Mouse (Mus musculus) lung, embryonic 14.5 days (tissue): ENCODE data around the gene Klhdc8a. TPM values are rescaled to one million over a fixed set of nuclear protein-coding genes. Genes with fewer than 3 reads are reported as not detected.

Source experiments
- ATAC-seq: fragments of 200-750 bp; cut with Nextera tagmentation; 2 replicates; pipeline ENCODE4 v1.8.0; 2017; ENCODE audit warnings: mild to moderate bottlenecking, moderate TSS enrichment, moderate library complexity; ENCODE audit not compliant: insufficient read depth
- DNase-seq: peaks from one replicate; pipeline ENCODE4 v3.0.0-alpha.2; 2015
- H3K27ac ChIP-seq: fragments of 300-500 bp; sonication (generic); 2 replicates; pipeline ENCODE4 v1.5.1; 2014; ENCODE audit warnings: low read depth, mild to moderate bottlenecking, moderate library complexity
- H3K27me3 ChIP-seq: fragments of 300-500 bp; sonication (generic); 2 replicates; pipeline ENCODE4 v1.6.1; 2014; ENCODE audit warnings: low read length, control low read depth; ENCODE audit not compliant: insufficient read depth
- H3K36me3 ChIP-seq: fragments of 300-500 bp; sonication (generic); 2 replicates; pipeline ENCODE4 v1.6.1; 2014; ENCODE audit warnings: control low read depth; ENCODE audit not compliant: insufficient read depth
- H3K4me1 ChIP-seq: fragments of 300-500 bp; sonication (generic); 2 replicates; pipeline ENCODE4 v1.6.1; 2014; ENCODE audit warnings: antibody characterized with exemption, control low read depth; ENCODE audit not compliant: insufficient read depth
- H3K4me2 ChIP-seq: fragments of 300-500 bp; sonication (generic); 2 replicates; pipeline ENCODE4 v1.6.1; 2014; ENCODE audit warnings: mild to moderate bottlenecking
- H3K4me3 ChIP-seq: fragments of 300-500 bp; sonication (generic); 2 replicates; pipeline ENCODE4 v1.5.1; 2014; ENCODE audit warnings: low read depth, low read length
- H3K9ac ChIP-seq: fragments of 300-500 bp; sonication (generic); 2 replicates; pipeline ENCODE4 v1.6.1; 2014
- H3K9me3 ChIP-seq: fragments of 300-500 bp; sonication (generic); 2 replicates; pipeline ENCODE4 v1.6.1; 2016; ENCODE audit warnings: low read depth, low read length, control low read depth
- CTCF ChIP-seq: IDR thresholded peaks from 2 replicates; pipeline ENCODE4 v1.5.1; 2016; ENCODE audit warnings: antibody characterized with exemption, low read depth
- WGBS: fragments of 180-500 bp; shearing (Covaris S2); extraction: QIAGEN DNeasy Blood & Tissue Kit; methylation state at CpG from one replicate; pipeline ENCODE4 v1.1.7; 2014; 5-methylcytosine and 5-hydroxymethylcytosine counted together
- polyA plus RNA-seq: library from polyadenylated mRNA; unstranded; fragments of >200 nt; fragmentation: Nextera tagmentation; extraction: Ambion mirVana; gene quantifications from 2 replicates; pipeline ENCODE4 v1.2.1, GENCODE M21; 2014

Gene Klhdc8a
- polyA plus RNA-seq, 1 experiment from 2014 or later: 0.46 TPM

- H3K36me3 ChIP-seq: no peaks in the 10 kb centered on the region
- H3K27ac ChIP-seq: peak overlapping the region; percentile 87; the same call in 1 of the 2 replicates
- no peak for TF ChIP-seq CTCF
- H3K4me1 ChIP-seq: peaks cover 17% of the 10 kb centered on the region
- no peaks in the 10 kb centered on the region for H3K9me3 ChIP-seq
- no peak overlapping the region for H3K4me3 ChIP-seq
- WGBS: 48% methylated on average over 11 of the region's 11 CpGs
- ATAC-seq: no peak
- no peaks in the 10 kb centered on the region for H3K27me3 ChIP-seq
- no peak overlapping the region for H3K9ac ChIP-seq
- DNase-seq: no peak
- no peak overlapping the region for H3K4me2 ChIP-seq
These were observed 7.3 kb upstream of the Klhdc8a start for GRCm38 (mm10) chr1:132290921-132291675.

- no peak for ATAC-seq
- no peak overlapping the region for H3K9ac ChIP-seq
- H3K4me2 ChIP-seq: no peak overlapping the region
- 43% methylated on average over 4 of the region's 4 CpGs for WGBS
- peak; percentile 19 for DNase-seq
- TF ChIP-seq CTCF: no peak
- H3K36me3 ChIP-seq: no peaks in the 10 kb centered on the region
- no peaks in the 10 kb centered on the region for H3K9me3 ChIP-seq
- peak overlapping the region; percentile 87 for H3K27ac ChIP-seq
- no peak overlapping the region for H3K4me3 ChIP-seq
- no peaks in the 10 kb centered on the region for H3K27me3 ChIP-seq
- H3K4me1 ChIP-seq: peaks cover 21% of the 10 kb centered on the region
These were observed 6.7 kb upstream of the Klhdc8a start for GRCm38 (mm10) chr1:132291706-132292105.

DNA sequence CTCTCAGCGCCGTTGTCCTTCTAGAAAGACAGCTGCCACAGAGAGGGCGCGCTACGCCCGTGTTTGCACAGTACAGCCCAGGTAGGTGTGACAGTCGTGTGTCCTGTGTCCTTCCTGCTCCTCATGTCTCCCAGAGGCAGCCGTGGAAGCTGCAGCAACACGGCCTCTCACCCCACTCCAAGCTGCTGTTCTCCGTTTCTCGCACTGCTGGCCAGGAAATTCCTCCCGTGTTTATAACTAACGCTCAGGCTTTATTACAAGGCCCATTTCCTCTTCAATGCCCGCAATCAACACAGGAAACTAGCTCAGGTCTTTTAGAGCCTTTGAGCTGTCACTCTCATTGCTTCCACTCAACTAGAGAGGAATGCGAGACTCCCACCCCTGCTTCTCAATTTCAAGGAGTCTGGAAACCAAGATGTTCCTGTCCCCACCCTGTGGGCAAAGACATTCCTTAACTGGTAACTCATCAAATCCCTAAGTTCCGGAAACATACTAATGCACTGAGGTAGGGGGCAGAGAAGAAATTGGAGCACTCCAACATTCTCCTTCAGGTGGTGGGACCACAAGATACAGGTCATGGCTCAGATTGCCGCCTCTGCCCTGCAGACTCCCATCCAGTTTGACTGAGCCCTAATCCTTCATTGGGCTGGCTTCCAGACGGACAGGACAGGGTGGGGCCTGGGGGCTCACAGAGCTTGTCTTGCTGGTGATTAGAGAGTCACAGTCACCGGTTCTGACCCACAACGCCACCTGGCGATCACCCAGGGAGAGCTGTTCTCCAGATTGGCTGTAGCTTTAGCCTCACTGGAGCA is 5.9 kb upstream of the Klhdc8a start:
- H3K4me1 ChIP-seq: peaks cover 21% of the 10 kb centered on the region

DNA sequence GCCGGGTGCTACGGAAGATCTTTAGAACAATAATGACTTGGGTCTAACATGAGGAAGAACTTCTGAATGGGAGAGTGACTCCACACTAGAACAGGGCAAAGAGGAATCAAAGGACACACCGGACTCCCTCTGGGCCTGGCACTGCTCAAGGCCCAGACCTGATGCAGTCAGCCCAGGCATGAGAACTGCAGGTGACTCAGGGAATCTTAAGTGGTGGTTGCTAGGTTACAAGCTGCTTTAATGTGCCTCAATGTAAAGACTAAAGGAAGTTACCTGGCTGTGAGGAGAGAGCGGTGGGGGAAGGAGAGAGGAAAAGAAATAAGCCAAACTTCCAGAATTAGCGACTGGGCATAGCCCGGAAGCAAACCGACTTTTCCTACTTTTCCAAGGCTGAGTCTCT is 2.9 kb upstream of the Klhdc8a start:
- no peaks in the 10 kb centered on the region for H3K9me3 ChIP-seq
- ATAC-seq: 0 out of 2 replicates have a peak, but pooled peaks have one; percentile 16
- H3K4me2 ChIP-seq: 0 out of 2 replicates have a peak overlapping the region, but pooled peaks have one; percentile 25
- H3K27me3 ChIP-seq: peaks cover 30% of the 10 kb centered on the region
- TF ChIP-seq CTCF: no peak
- no peak overlapping the region for H3K4me3 ChIP-seq
- H3K4me1 ChIP-seq: peaks cover 26% of the 10 kb centered on the region
- no peak overlapping the region; the same call in 1 of the 2 replicates for H3K9ac ChIP-seq
- peak overlapping the region; percentile 88 for H3K27ac ChIP-seq
- no peaks in the 10 kb centered on the region for H3K36me3 ChIP-seq
- DNase-seq: peak; percentile 77
- WGBS: 58% methylated on average over 7 of the region's 7 CpGs

More for the DNA sequence above, 5.9 kb upstream of the Klhdc8a start:
- peak; percentile 33 for ATAC-seq
- Histone ChIP-seq H3K36me3 (no peaks in the 10 kb centered on the region), H3K4me3 (no peak overlapping the region), H3K27ac (peak overlapping the region; percentile 87), H3K9ac (no peak overlapping the region), H3K27me3 (0 out of 2 replicates have a peak, but pooled peaks cover under 1% of the 10 kb centered on the region), H3K9me3 (no peaks in the 10 kb centered on the region), H3K4me2 (peak overlapping the region; percentile 23; the same call in 1 of the 2 replicates)
- WGBS: 25% methylated on average over 21 of the region's 21 CpGs
- peak; percentile 47 for TF ChIP-seq CTCF
- peak; percentile 72 for DNase-seq

GRCm38 (mm10) chr1:132296051-132296450 is 2.4 kb upstream of the Klhdc8a start:
- peaks cover 26% of the 10 kb centered on the region for H3K4me1 ChIP-seq
- WGBS: 52% methylated on average over 3 of the region's 3 CpGs
- peak overlapping the region; percentile 88 for H3K27ac ChIP-seq
- peaks cover 31% of the 10 kb centered on the region for H3K27me3 ChIP-seq
- no peaks in the 10 kb centered on the region for H3K36me3 ChIP-seq
- H3K4me3 ChIP-seq: no peak overlapping the region
- DNase-seq (peak; percentile 71), ATAC-seq (no peak)
- no peaks in the 10 kb centered on the region for H3K9me3 ChIP-seq
- H3K4me2 ChIP-seq: 0 out of 2 replicates have a peak overlapping the region, but pooled peaks have one; percentile 25
- no peak overlapping the region; the same call in 1 of the 2 replicates for H3K9ac ChIP-seq
- TF ChIP-seq CTCF: no peak

DNA sequence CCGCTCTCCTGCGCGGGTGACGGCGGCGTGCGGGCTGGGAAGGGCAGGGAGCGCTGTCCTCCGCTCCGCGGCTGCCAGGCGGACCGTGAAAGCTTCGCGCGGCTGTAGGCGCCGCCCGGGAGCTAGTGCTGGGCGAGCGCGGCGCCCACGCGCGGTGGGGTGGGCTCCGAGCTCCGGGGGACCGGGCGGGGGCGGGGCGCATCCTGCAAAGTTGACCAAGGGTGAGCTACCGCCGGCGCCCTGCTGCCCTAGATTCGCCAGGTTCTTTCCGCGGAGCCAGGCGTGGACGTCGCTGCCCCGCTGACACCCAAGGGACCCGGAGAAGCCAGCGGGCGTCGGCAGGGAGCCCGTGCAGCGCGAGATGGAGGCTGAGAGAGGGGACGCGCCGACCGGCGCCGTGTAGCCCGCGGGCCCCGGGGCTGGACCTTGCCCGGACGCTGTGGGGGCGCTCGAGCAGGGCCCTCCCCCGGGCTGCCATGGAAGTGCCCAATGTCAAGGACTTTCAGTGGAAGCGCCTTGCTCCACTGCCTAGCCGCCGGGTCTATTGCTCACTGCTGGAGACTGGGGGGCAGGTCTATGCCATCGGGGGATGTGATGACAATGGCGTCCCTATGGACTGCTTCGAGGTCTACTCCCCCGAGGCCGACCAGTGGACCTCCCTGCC is 507 bp downstream of the Klhdc8a start:
- Histone ChIP-seq H3K27ac (no peak overlapping the region), H3K27me3 (peaks cover 31% of the 10 kb centered on the region), H3K9me3 (no peaks in the 10 kb centered on the region), H3K36me3 (no peaks in the 10 kb centered on the region), H3K9ac (peak overlapping the region; percentile 58), H3K4me3 (peak overlapping the region; percentile 54), H3K4me2 (peak overlapping the region; percentile 99), H3K4me1 (peaks cover 13% of the 10 kb centered on the region)
- ATAC-seq (peak; percentile 40; the same call in 1 of the 2 replicates), DNase-seq (peak; percentile 58)
- TF ChIP-seq CTCF: no peak
- under 1% methylated on average over 69 of the region's 71 CpGs for WGBS
